Mouse (Mus musculus) embryonic facial prominence, embryonic 14.5 days (tissue): ENCODE measurements at regions not wholly inside any gene's neighbourhood (a gene's known extent, or its start where the extent isn't known, plus 50 kb on each side); places are given as distances from the start of the nearest gene placed in this dataset.

Experiments
- ATAC-seq: fragments of 200-750 bp; cut with Nextera tagmentation; 2 replicates; pipeline ENCODE4 v1.8.0; 2017; ENCODE audit warnings: low read depth, moderate number of reproducible peaks, moderate TSS enrichment
- DNase-seq: peaks from one replicate; pipeline ENCODE4 v3.0.0-alpha.2; 2015; ENCODE audit warnings: low spot score
- H3K27ac ChIP-seq: fragments of 300-500 bp; sonication (generic); replicated peaks from 2 replicates; pipeline ENCODE4 v1.5.1; 2014; ENCODE audit warnings: low read depth, mild to moderate bottlenecking, low read length, moderate library complexity
- H3K27me3 ChIP-seq: fragments of 300-500 bp; sonication (generic); replicated peaks from 2 replicates; pipeline ENCODE4 v1.6.1; 2014; ENCODE audit warnings: low read length; ENCODE audit not compliant: control insufficient read depth, insufficient read depth
- H3K36me3 ChIP-seq: fragments of 300-500 bp; sonication (generic); 2 replicates; pipeline ENCODE4 v1.6.1; 2014; ENCODE audit warnings: low read length, mixed read lengths; ENCODE audit not compliant: control insufficient read depth, insufficient read depth
- H3K4me1 ChIP-seq: fragments of 300-500 bp; sonication (generic); 2 replicates; pipeline ENCODE4 v1.6.1; 2014; ENCODE audit warnings: antibody characterized with exemption, low read length; ENCODE audit not compliant: control insufficient read depth, insufficient read depth
- H3K4me2 ChIP-seq: fragments of 300-500 bp; sonication (generic); 2 replicates; pipeline ENCODE4 v1.6.1; 2014; ENCODE audit warnings: low read depth, mild to moderate bottlenecking, low read length, moderate library complexity, mixed read lengths
- H3K4me3 ChIP-seq: fragments of 300-500 bp; sonication (generic); 2 replicates; pipeline ENCODE4 v1.5.1; 2014; ENCODE audit warnings: low read depth, mild to moderate bottlenecking, low read length
- H3K9ac ChIP-seq: fragments of 300-500 bp; sonication (generic); 2 replicates; pipeline ENCODE4 v1.6.1; 2014; ENCODE audit warnings: low read depth, mild to moderate bottlenecking, low read length, moderate library complexity, mixed read lengths
- H3K9me3 ChIP-seq: fragments of 300-500 bp; sonication (generic); 2 replicates; pipeline ENCODE4 v1.6.1; 2016; ENCODE audit warnings: low read length; ENCODE audit not compliant: control insufficient read depth
- WGBS: fragments of 180-500 bp; shearing (Covaris S2); extraction: QIAGEN DNeasy Blood & Tissue Kit; methylation state at CpG from one replicate; pipeline ENCODE4 v1.1.7; 2014; 5-methylcytosine and 5-hydroxymethylcytosine counted together

DNA sequence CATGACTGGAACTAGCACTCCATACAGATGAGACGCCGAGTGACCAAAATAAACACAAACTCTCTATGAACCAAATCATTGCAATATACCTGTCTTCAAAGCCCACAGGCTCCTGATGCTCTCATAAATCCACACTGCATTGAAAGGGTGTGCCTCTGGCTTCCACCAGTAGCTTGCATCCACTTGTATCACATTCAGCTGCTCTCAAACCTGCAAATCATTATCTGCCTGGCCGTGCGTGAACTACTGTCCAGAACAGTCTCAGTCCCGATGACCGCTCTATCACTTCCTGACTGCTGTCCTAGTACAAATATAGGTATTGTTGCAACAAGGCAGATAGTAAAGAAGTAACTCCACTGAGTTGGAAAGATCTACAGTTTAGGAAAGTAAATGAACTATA is 77.9 kb upstream of the Tsc22d2 start:
- no peak overlapping the region for H3K4me3 ChIP-seq
- peaks cover 12% of the 10 kb centered on the region; the same call in 1 of the 2 replicates for H3K4me1 ChIP-seq
- ATAC-seq = no peak
- 54% methylated on average over 6 of the region's 6 CpGs for WGBS
- no peaks in the 10 kb centered on the region for H3K27me3 ChIP-seq
- H3K9me3 ChIP-seq = no peaks in the 10 kb centered on the region
- H3K9ac ChIP-seq = no peak overlapping the region
- H3K27ac ChIP-seq = no peak overlapping the region
- no peak for DNase-seq
- H3K36me3 ChIP-seq = no peaks in the 10 kb centered on the region
- no peak overlapping the region for H3K4me2 ChIP-seq

DNA sequence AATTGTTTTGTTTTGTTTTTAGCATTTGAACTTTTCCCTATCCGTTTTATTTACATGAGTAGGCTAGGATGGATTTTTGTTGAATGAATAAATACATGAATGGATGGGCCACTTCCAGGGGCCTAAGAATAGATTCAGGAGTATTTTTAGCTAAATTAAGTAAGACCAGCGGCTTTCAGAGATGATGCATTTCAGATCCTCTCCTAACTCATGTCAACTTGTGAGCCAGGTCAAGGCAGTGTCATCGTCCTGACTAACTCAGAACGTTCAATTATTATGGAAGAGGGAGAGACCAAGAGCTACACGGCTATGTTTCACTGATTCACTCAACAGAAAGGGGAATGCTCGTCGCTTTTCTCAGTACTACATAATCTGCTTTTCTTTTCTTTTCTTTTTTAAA is 75.5 kb upstream of the Tsc22d2 start:
- H3K9ac ChIP-seq = no peak overlapping the region
- H3K4me3 ChIP-seq = no peak overlapping the region
- H3K4me1 ChIP-seq = peaks cover 10% of the 10 kb centered on the region; the same call in 1 of the 2 replicates
- no peak for ATAC-seq
- H3K27me3 ChIP-seq = no peaks in the 10 kb centered on the region
- no peaks in the 10 kb centered on the region for H3K36me3 ChIP-seq
- no peak overlapping the region for H3K4me2 ChIP-seq
- DNase-seq = no peak
- 83% methylated on average over 7 of the region's 7 CpGs for WGBS
- H3K27ac ChIP-seq = no peak overlapping the region
- no peaks in the 10 kb centered on the region for H3K9me3 ChIP-seq

DNA sequence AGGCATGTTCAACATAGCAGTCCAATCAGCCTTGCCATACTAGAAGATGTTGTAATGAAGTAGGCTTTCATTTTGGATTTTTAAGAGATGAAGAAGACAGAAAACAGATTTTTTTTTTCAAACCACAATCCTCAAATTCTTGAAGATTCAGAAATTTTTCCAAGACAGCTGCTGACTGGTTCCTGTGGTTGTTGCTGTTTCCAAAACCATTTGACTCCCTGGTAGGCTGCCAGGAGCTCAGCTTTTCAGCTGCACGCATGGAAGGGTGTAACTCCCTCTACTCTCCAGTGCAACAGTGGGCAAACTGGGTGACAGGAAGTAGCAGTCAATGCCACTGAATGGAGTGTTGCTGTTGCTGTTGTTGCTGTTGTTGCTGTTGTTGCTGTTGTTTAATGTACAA is 72.4 kb upstream of the Tsc22d2 start:
- Histone ChIP-seq H3K4me2 (no peak overlapping the region), H3K9me3 (no peaks in the 10 kb centered on the region), H3K36me3 (no peaks in the 10 kb centered on the region), H3K27me3 (no peaks in the 10 kb centered on the region), H3K4me3 (no peak overlapping the region), H3K4me1 (no peaks in the 10 kb centered on the region), H3K9ac (no peak overlapping the region), H3K27ac (no peak overlapping the region)
- WGBS = 61% methylated on average over 1 of the region's 1 CpGs
- DNase-seq (peak; percentile 38), ATAC-seq (no peak)

DNA sequence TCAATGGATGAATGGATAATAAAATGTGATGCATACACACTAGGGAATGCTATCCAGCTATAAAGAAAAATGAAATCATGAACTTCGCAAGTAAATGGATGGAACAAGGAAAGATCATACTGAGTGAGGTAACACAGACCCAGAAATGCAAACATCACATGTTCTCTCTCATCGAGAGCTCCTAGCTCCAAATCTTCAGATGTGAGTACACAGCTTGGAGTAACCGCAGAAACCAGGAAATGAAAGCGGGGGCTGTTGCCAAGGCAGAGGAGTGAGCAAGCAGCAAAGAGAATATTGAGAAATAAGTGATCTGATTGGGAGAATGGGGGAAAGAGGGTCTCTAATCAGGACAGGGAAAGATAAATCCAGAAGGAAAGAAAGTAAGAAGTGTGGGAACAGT is 52.0 kb upstream of the Tsc22d2 start:
- no peak for ATAC-seq
- Histone ChIP-seq H3K27me3 (no peaks in the 10 kb centered on the region), H3K27ac (no peak overlapping the region), H3K9ac (no peak overlapping the region), H3K4me1 (no peaks in the 10 kb centered on the region), H3K9me3 (no peaks in the 10 kb centered on the region), H3K4me2 (no peak overlapping the region), H3K36me3 (no peaks in the 10 kb centered on the region), H3K4me3 (no peak overlapping the region)
- 75% methylated on average over 4 of the region's 4 CpGs for WGBS
- no peak for DNase-seq

DNA sequence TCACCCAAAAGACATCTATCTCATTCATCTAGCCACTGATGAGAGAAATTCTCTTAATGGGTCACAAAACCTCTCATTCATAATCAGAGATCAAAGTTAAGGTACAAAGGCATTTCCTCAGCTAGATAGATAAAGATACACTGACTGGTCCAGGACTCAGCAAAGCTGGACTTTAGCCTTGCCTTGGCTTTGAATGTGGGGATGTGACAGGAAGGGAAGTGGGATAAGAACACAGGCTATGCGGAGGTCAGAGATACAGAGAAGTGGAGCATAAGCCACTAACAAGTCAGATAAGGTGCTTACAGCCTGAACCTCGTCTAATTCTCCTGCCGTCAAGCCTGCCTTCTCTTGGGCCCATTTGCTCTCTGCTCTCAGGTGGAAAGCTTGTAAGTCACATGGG is 50.0 kb upstream of the Tsc22d2 start:
- Histone ChIP-seq H3K4me1 (no peaks in the 10 kb centered on the region), H3K36me3 (no peaks in the 10 kb centered on the region)
- 71% methylated on average over 3 of the region's 3 CpGs for WGBS

More for the DNA sequence above, 50.0 kb upstream of the Tsc22d2 start:
- H3K4me3 ChIP-seq = no peak overlapping the region
- H3K9ac ChIP-seq = no peak overlapping the region
- no peak for DNase-seq
- no peak for ATAC-seq
- H3K9me3 ChIP-seq = no peaks in the 10 kb centered on the region
- H3K4me2 ChIP-seq = no peak overlapping the region
- H3K27ac ChIP-seq = no peak overlapping the region
- no peaks in the 10 kb centered on the region for H3K27me3 ChIP-seq
